Mouse (Mus musculus): ENCODE data around the gene Grk1. TPM values are rescaled to one million over a fixed set of nuclear protein-coding genes. Genes with fewer than 3 reads are reported as not detected.

Gene Grk1
- polyA plus RNA-seq, 1 experiment from 2014 or later, result not detected

DNA sequence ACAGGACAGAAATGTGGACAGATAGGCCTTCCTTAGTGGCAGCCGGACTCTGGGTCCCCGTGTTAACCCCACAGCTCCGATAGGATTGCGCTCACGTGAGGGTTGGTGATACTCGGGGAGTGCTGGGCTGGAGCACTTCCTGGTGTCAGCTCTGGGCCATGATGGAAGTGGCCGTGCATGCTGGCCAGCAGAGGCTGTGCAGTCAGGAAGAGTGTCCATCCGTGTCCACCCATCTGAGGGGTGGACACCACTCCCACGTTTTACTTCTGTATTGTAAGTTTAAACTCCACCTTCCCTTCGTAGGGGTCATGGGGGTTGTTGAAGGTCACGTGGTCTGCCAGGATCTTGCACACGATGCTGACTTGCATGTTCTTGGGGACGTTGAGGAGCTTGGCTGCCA is 18.5 kb upstream of the Grk1 start:
- ATAC-seq (ENCODE audit: low FRiP score, low TSS enrichment), result peak; percentile 66; the same call in 1 of the 2 replicates

GRCm38 (mm10) chr8:13387728-13388127 is 17.2 kb upstream of the Grk1 start:
- H3K36me3 ChIP-seq (ENCODE audit: control insufficient read depth, insufficient read depth, low read length), result no peaks in the 10 kb centered on the region
- ATAC-seq (ENCODE audit: low FRiP score, low TSS enrichment), result no peak
- H3K9me3 ChIP-seq (ENCODE audit: control insufficient read depth, low read length), result no peaks in the 10 kb centered on the region
- H3K4me3 ChIP-seq (ENCODE audit: low read length), result no peak overlapping the region
- H3K9ac ChIP-seq (ENCODE audit: low read depth, low read length), result no peak overlapping the region
- 83% methylated on average over 8 of the region's 8 CpGs for WGBS
- H3K4me2 ChIP-seq (replicated peaks; ENCODE audit: low read depth, low read length), result no peak overlapping the region
- no peak overlapping the region for H3K27ac ChIP-seq (ENCODE audit: low read depth, low read length)
- H3K4me1 ChIP-seq (ENCODE audit: control insufficient read depth, insufficient read depth, low read length), result no peaks in the 10 kb centered on the region
- no peaks in the 10 kb centered on the region for H3K27me3 ChIP-seq (ENCODE audit: control insufficient read depth, insufficient read depth, low read length)

More for the DNA sequence above, 18.5 kb upstream of the Grk1 start:
- Histone ChIP-seq H3K36me3 (ENCODE audit: control insufficient read depth, insufficient read depth, low read length) (no peaks in the 10 kb centered on the region), H3K4me1 (ENCODE audit: control insufficient read depth, insufficient read depth, low read length) (no peaks in the 10 kb centered on the region), H3K9me3 (ENCODE audit: control insufficient read depth, low read length) (no peaks in the 10 kb centered on the region), H3K27me3 (ENCODE audit: control insufficient read depth, insufficient read depth, low read length) (no peaks in the 10 kb centered on the region), H3K27ac (ENCODE audit: low read depth, low read length) (no peak overlapping the region), H3K4me2 (replicated peaks; ENCODE audit: low read depth, low read length) (no peak overlapping the region), H3K4me3 (ENCODE audit: low read length) (no peak overlapping the region), H3K9ac (ENCODE audit: low read depth, low read length) (no peak overlapping the region)
- 46% methylated on average over 13 of the region's 13 CpGs for WGBS

DNA sequence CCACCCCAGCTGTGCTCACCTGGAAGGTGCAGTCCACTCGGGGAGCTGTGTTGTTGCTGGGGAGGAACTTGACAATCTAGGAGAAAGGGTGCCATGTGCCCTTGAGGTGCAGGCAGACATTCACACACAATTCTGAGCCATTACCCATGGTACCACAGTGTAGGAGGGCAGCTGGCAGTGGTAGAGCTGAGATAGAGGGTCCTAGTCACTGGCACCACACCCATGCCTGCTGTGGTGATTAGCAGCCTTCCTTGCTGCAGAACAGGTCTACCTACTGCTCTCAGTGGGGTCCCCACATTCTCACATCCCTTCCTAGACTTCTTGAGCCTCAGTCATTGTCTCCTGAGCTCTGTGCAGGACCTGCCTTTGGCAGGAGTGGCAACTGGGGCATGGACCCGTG is 16.1 kb upstream of the Grk1 start:
- Histone ChIP-seq H3K4me1 (ENCODE audit: control insufficient read depth, insufficient read depth, low read length) (no peaks in the 10 kb centered on the region), H3K4me3 (ENCODE audit: low read length) (no peak overlapping the region), H3K36me3 (ENCODE audit: control insufficient read depth, insufficient read depth, low read length) (no peaks in the 10 kb centered on the region), H3K27ac (ENCODE audit: low read depth, low read length) (no peak overlapping the region), H3K9ac (ENCODE audit: low read depth, low read length) (no peak overlapping the region), H3K9me3 (ENCODE audit: control insufficient read depth, low read length) (no peaks in the 10 kb centered on the region), H3K27me3 (ENCODE audit: control insufficient read depth, insufficient read depth, low read length) (no peaks in the 10 kb centered on the region), H3K4me2 (replicated peaks; ENCODE audit: low read depth, low read length) (no peak overlapping the region)
- no peak for ATAC-seq (ENCODE audit: low FRiP score, low TSS enrichment)
- 77% methylated on average over 2 of the region's 2 CpGs for WGBS

- H3K4me1 ChIP-seq (ENCODE audit: control insufficient read depth, insufficient read depth, low read length), result no peaks in the 10 kb centered on the region
- no peak overlapping the region for H3K4me3 ChIP-seq (ENCODE audit: low read length)
- 96% methylated on average over 7 of the region's 7 CpGs for WGBS
- no peak overlapping the region for H3K4me2 ChIP-seq (replicated peaks; ENCODE audit: low read depth, low read length)
- no peaks in the 10 kb centered on the region for H3K9me3 ChIP-seq (ENCODE audit: control insufficient read depth, low read length)
- no peak overlapping the region for H3K9ac ChIP-seq (ENCODE audit: low read depth, low read length)
- H3K36me3 ChIP-seq (ENCODE audit: control insufficient read depth, insufficient read depth, low read length), result no peaks in the 10 kb centered on the region
- no peak overlapping the region for H3K27ac ChIP-seq (ENCODE audit: low read depth, low read length)
- ATAC-seq (ENCODE audit: low FRiP score, low TSS enrichment), result no peak
- H3K27me3 ChIP-seq (ENCODE audit: control insufficient read depth, insufficient read depth, low read length), result no peaks in the 10 kb centered on the region
These were observed 11.0 kb upstream of the Grk1 start for GRCm38 (mm10) chr8:13393869-13394268.

GRCm38 (mm10) chr8:13396725-13397124 is 8.2 kb upstream of the Grk1 start, which contains the start of gene Atp4b:
TSS of gene Atp4b (minus strand) at chr8:13396825.
- Histone ChIP-seq H3K4me2 (replicated peaks; ENCODE audit: low read depth, low read length) (no peak within 1 kb of the TSS), H3K27me3 (ENCODE audit: control insufficient read depth, insufficient read depth, low read length) (no peaks in the 10 kb centered on the region), H3K36me3 (ENCODE audit: control insufficient read depth, insufficient read depth, low read length) (no peaks in the 10 kb centered on the region), H3K9me3 (ENCODE audit: control insufficient read depth, low read length) (no peaks in the 10 kb centered on the region), H3K27ac (ENCODE audit: low read depth, low read length) (no peak within 1 kb of the TSS), H3K4me1 (ENCODE audit: control insufficient read depth, insufficient read depth, low read length) (no peaks in the 10 kb centered on the region), H3K9ac (ENCODE audit: low read depth, low read length) (no peak within 1 kb of the TSS), H3K4me3 (ENCODE audit: low read length) (no peak within 1 kb of the TSS)
- no peak for ATAC-seq (ENCODE audit: low FRiP score, low TSS enrichment)
- 88% methylated on average over 5 of the region's 5 CpGs for WGBS

DNA sequence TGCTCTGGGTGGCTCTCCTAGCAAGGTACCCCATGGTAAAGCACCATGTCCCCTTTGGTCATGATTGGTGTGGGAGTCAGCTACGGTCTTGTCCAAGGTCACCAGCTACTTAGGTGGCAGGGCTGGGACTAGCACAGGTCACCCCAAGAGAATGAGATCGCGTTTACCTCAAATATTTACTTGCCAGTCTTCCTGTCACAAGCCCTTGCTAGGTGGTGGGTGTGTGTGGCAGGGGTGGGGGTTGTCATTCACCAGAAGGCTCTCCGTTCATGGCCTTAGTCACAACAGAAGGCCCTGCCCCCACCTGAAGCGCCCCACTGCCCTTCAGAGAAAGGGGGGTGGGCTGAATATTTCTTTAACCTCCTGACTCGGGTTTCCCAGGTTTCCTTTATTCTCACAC is 1.4 kb upstream of the Grk1 start:
- no peak for ATAC-seq (ENCODE audit: low FRiP score, low TSS enrichment)
- no peaks in the 10 kb centered on the region for H3K27me3 ChIP-seq (ENCODE audit: control insufficient read depth, insufficient read depth, low read length)
- H3K27ac ChIP-seq (ENCODE audit: low read depth, low read length), result no peak overlapping the region
- no peaks in the 10 kb centered on the region for H3K36me3 ChIP-seq (ENCODE audit: control insufficient read depth, insufficient read depth, low read length)
- WGBS, result 65% methylated on average over 6 of the region's 6 CpGs
- no peaks in the 10 kb centered on the region for H3K9me3 ChIP-seq (ENCODE audit: control insufficient read depth, low read length)
- H3K4me3 ChIP-seq (ENCODE audit: low read length), result no peak overlapping the region
- H3K9ac ChIP-seq (ENCODE audit: low read depth, low read length), result no peak overlapping the region
- no peak overlapping the region for H3K4me2 ChIP-seq (replicated peaks; ENCODE audit: low read depth, low read length)
- H3K4me1 ChIP-seq (ENCODE audit: control insufficient read depth, insufficient read depth, low read length), result no peaks in the 10 kb centered on the region

GRCm38 (mm10) chr8:13406011-13406410 is 1.1 kb downstream of the Grk1 start:
- no peaks in the 10 kb centered on the region for H3K4me1 ChIP-seq (ENCODE audit: control insufficient read depth, insufficient read depth, low read length)
- H3K9ac ChIP-seq (ENCODE audit: low read depth, low read length), result no peak overlapping the region
- no peaks in the 10 kb centered on the region for H3K9me3 ChIP-seq (ENCODE audit: control insufficient read depth, low read length)
- H3K27me3 ChIP-seq (ENCODE audit: control insufficient read depth, insufficient read depth, low read length), result no peaks in the 10 kb centered on the region
- H3K27ac ChIP-seq (ENCODE audit: low read depth, low read length), result no peak overlapping the region
- H3K36me3 ChIP-seq (ENCODE audit: control insufficient read depth, insufficient read depth, low read length), result no peaks in the 10 kb centered on the region
- 86% methylated on average over 5 of the region's 5 CpGs for WGBS
- ATAC-seq (ENCODE audit: low FRiP score, low TSS enrichment), result no peak
- H3K4me2 ChIP-seq (replicated peaks; ENCODE audit: low read depth, low read length), result no peak overlapping the region
- no peak overlapping the region for H3K4me3 ChIP-seq (ENCODE audit: low read length)

GRCm38 (mm10) chr8:13411597-13411996 is 6.7 kb downstream of the Grk1 start:
- H3K27me3 ChIP-seq (ENCODE audit: control insufficient read depth, insufficient read depth, low read length), result no peaks in the 10 kb centered on the region
- H3K4me1 ChIP-seq (ENCODE audit: control insufficient read depth, insufficient read depth, low read length), result no peaks in the 10 kb centered on the region
- H3K36me3 ChIP-seq (ENCODE audit: control insufficient read depth, insufficient read depth, low read length), result no peaks in the 10 kb centered on the region
- H3K4me3 ChIP-seq (ENCODE audit: low read length), result no peak overlapping the region
- ATAC-seq (ENCODE audit: low FRiP score, low TSS enrichment), result 0 out of 2 replicates have a peak, but pooled peaks have one; percentile 20
- no peak overlapping the region for H3K9ac ChIP-seq (ENCODE audit: low read depth, low read length)
- H3K27ac ChIP-seq (ENCODE audit: low read depth, low read length), result no peak overlapping the region
- no peak overlapping the region for H3K4me2 ChIP-seq (replicated peaks; ENCODE audit: low read depth, low read length)
- 21% methylated on average over 6 of the region's 6 CpGs for WGBS
- no peaks in the 10 kb centered on the region for H3K9me3 ChIP-seq (ENCODE audit: control insufficient read depth, low read length)

DNA sequence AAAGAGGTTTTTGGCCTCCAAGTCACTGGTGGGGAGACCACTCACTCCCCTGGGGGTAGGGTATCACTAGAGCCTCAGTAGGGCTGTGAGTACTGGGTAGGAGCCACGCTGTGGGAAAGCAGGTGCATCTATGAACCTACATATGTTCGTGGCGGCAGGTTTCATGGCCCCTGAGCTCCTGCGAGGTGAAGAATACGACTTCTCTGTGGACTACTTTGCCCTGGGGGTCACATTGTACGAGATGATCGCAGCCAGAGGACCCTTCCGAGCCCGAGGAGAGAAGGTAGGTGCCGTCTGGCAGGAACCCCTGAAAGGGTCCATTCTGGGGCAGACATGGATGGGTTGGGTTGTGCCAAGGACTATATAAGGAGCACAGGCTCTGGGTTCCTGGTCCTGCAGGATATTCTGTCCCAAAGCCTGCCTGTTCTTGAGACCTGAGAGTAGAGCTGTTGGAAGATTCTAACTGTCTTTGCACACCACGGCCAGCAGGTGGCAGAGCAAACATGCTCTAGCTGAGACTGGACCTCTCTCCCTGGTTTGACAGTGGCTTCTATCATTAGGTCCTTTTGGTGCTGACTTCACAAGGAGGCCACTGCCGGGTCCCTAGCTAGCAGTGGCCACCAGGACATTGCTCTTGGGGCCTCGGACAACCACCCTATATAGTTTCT is 8.1 kb downstream of the Grk1 start:
- H3K36me3 ChIP-seq (ENCODE audit: control insufficient read depth, insufficient read depth, low read length), result no peaks in the 10 kb centered on the region
- no peak overlapping the region for H3K27ac ChIP-seq (ENCODE audit: low read depth, low read length)
- no peak overlapping the region for H3K4me3 ChIP-seq (ENCODE audit: low read length)
- no peak overlapping the region for H3K9ac ChIP-seq (ENCODE audit: low read depth, low read length)
- WGBS, result 63% methylated on average over 13 of the region's 13 CpGs
- 0 out of 2 replicates have a peak, but pooled peaks have one; percentile 14 for ATAC-seq (ENCODE audit: low FRiP score, low TSS enrichment)
- H3K9me3 ChIP-seq (ENCODE audit: control insufficient read depth, low read length), result no peaks in the 10 kb centered on the region
- H3K27me3 ChIP-seq (ENCODE audit: control insufficient read depth, insufficient read depth, low read length), result no peaks in the 10 kb centered on the region
- H3K4me2 ChIP-seq (replicated peaks; ENCODE audit: low read depth, low read length), result no peak overlapping the region
- no peaks in the 10 kb centered on the region for H3K4me1 ChIP-seq (ENCODE audit: control insufficient read depth, insufficient read depth, low read length)
